Mouse (Mus musculus) forebrain, embryonic 12.5 days (tissue): ENCODE measurements around the gene Cyfip2. TPM values are rescaled to one million over a fixed set of nuclear protein-coding genes. Genes with fewer than 3 reads are reported as not detected.

Source experiments
- ATAC-seq: fragments of 200-750 bp; cut with Nextera tagmentation; 2 replicates; pipeline ENCODE4 v1.8.0; 2017; ENCODE audit warnings: moderate TSS enrichment; ENCODE audit not compliant: low FRiP score
- H3K27ac ChIP-seq: fragments of 300-500 bp; sonication (generic); 2 replicates; pipeline ENCODE4 v1.5.1; 2016; ENCODE audit warnings: mild to moderate bottlenecking
- H3K27me3 ChIP-seq: fragments of 300-500 bp; sonication (generic); 2 replicates; pipeline ENCODE4 v1.6.1; 2016; ENCODE audit warnings: mild to moderate bottlenecking
- H3K36me3 ChIP-seq: fragments of 300-500 bp; sonication (generic); replicated peaks from 2 replicates; pipeline ENCODE4 v1.6.1; 2016; ENCODE audit warnings: mild to moderate bottlenecking
- H3K4me1 ChIP-seq: fragments of 300-500 bp; sonication (generic); 2 replicates; pipeline ENCODE4 v1.6.1; 2016
- H3K4me2 ChIP-seq: fragments of 300-500 bp; sonication (generic); 2 replicates; pipeline ENCODE4 v1.6.1; 2016; ENCODE audit warnings: mild to moderate bottlenecking, moderate library complexity
- H3K4me3 ChIP-seq: fragments of 300-500 bp; sonication (generic); replicated peaks from 2 replicates; pipeline ENCODE4 v1.5.1; 2016; ENCODE audit warnings: mild to moderate bottlenecking
- H3K9ac ChIP-seq: fragments of 300-500 bp; sonication (generic); 2 replicates; pipeline ENCODE4 v1.6.1; 2016; ENCODE audit warnings: mild to moderate bottlenecking
- H3K9me3 ChIP-seq: fragments of 300-500 bp; sonication (generic); 2 replicates; pipeline ENCODE4 v1.6.1; 2016
- WGBS: fragments of 180-500 bp; shearing (Covaris S2); methylation state at CpG from one replicate; pipeline ENCODE4 v1.1.7; 2016; 5-methylcytosine and 5-hydroxymethylcytosine counted together
- polyA plus RNA-seq: library from polyadenylated mRNA; unstranded; fragments of >200 nt; fragmentation: Nextera tagmentation; extraction: Ambion mirVana; gene quantifications from 2 replicates; pipeline ENCODE4 v1.2.1, GENCODE M21; 2016

Gene Cyfip2
- polyA plus RNA-seq, 1 experiment from 2014 or later: 55.7 TPM

- Histone ChIP-seq H3K27ac (no peak overlapping the region), H3K36me3 (peaks cover 60% of the 10 kb centered on the region), H3K9me3 (no peaks in the 10 kb centered on the region), H3K4me3 (no peak overlapping the region), H3K4me1 (peaks cover 12% of the 10 kb centered on the region; the same call in 1 of the 2 replicates), H3K4me2 (no peak overlapping the region), H3K9ac (no peak overlapping the region), H3K27me3 (no peaks in the 10 kb centered on the region)
- WGBS: 75% methylated on average over 6 of the region's 6 CpGs
- no peak for ATAC-seq
Observed at GRCm38 (mm10) chr11:46286803-46287202, 25.9 kb downstream of the Cyfip2 start.

- no peak overlapping the region for H3K9ac ChIP-seq
- H3K27ac ChIP-seq: no peak overlapping the region
- WGBS: 94% methylated on average over 6 of the region's 6 CpGs
- H3K36me3 ChIP-seq: peaks cover 78% of the 10 kb centered on the region
- no peaks in the 10 kb centered on the region for H3K27me3 ChIP-seq
- ATAC-seq: no peak
- H3K4me2 ChIP-seq: no peak overlapping the region
- H3K4me3 ChIP-seq: no peak overlapping the region
- H3K9me3 ChIP-seq: no peaks in the 10 kb centered on the region
- H3K4me1 ChIP-seq: 0 out of 2 replicates have a peak, but pooled peaks cover 3% of the 10 kb centered on the region
Observed at GRCm38 (mm10) chr11:46283800-46284199, 28.9 kb downstream of the Cyfip2 start.

- Histone ChIP-seq H3K4me3 (no peak overlapping the region), H3K4me1 (0 out of 2 replicates have a peak, but pooled peaks cover 3% of the 10 kb centered on the region), H3K36me3 (peaks cover 77% of the 10 kb centered on the region), H3K27ac (no peak overlapping the region), H3K4me2 (no peak overlapping the region), H3K27me3 (no peaks in the 10 kb centered on the region), H3K9ac (no peak overlapping the region), H3K9me3 (no peaks in the 10 kb centered on the region)
- ATAC-seq: no peak
- WGBS: 97% methylated on average over 5 of the region's 5 CpGs
Observed at GRCm38 (mm10) chr11:46282612-46283011, 30.0 kb downstream of the Cyfip2 start.

- no peak for ATAC-seq
- no peak overlapping the region for H3K9ac ChIP-seq
- H3K27ac ChIP-seq: no peak overlapping the region
- H3K4me1 ChIP-seq: no peaks in the 10 kb centered on the region
- peaks cover 84% of the 10 kb centered on the region for H3K36me3 ChIP-seq
- no peak overlapping the region for H3K4me2 ChIP-seq
- WGBS: 92% methylated on average over 12 of the region's 12 CpGs
- H3K9me3 ChIP-seq: no peaks in the 10 kb centered on the region
- no peak overlapping the region for H3K4me3 ChIP-seq
- no peaks in the 10 kb centered on the region for H3K27me3 ChIP-seq
Observed at GRCm38 (mm10) chr11:46278709-46279108, 34.0 kb downstream of the Cyfip2 start.

GRCm38 (mm10) chr11:46278140-46278539, 34.5 kb downstream of the Cyfip2 start:
- H3K27ac ChIP-seq: no peak overlapping the region
- WGBS: 80% methylated on average over 5 of the region's 5 CpGs
- H3K4me3 ChIP-seq: no peak overlapping the region
- no peak overlapping the region for H3K9ac ChIP-seq
- peaks cover 83% of the 10 kb centered on the region for H3K36me3 ChIP-seq
- H3K4me2 ChIP-seq: no peak overlapping the region
- no peaks in the 10 kb centered on the region for H3K4me1 ChIP-seq
- H3K27me3 ChIP-seq: no peaks in the 10 kb centered on the region
- ATAC-seq: no peak
- H3K9me3 ChIP-seq: no peaks in the 10 kb centered on the region

GRCm38 (mm10) chr11:46276778-46277177, 35.9 kb downstream of the Cyfip2 start:
- Histone ChIP-seq H3K4me1 (no peaks in the 10 kb centered on the region), H3K27me3 (no peaks in the 10 kb centered on the region), H3K9ac (no peak overlapping the region), H3K4me3 (no peak overlapping the region), H3K9me3 (no peaks in the 10 kb centered on the region), H3K36me3 (peaks cover 83% of the 10 kb centered on the region), H3K4me2 (no peak overlapping the region), H3K27ac (no peak overlapping the region)
- WGBS: 47% methylated on average over 5 of the region's 5 CpGs
- no peak for ATAC-seq

- ATAC-seq: no peak
- no peaks in the 10 kb centered on the region for H3K4me1 ChIP-seq
- H3K36me3 ChIP-seq: peaks cover 78% of the 10 kb centered on the region
- H3K4me3 ChIP-seq: no peak overlapping the region
- no peak overlapping the region for H3K4me2 ChIP-seq
- H3K9me3 ChIP-seq: no peaks in the 10 kb centered on the region
- whole genome bisulfite sequencing: 91% methylated on average over 8 of the region's 8 CpGs
- no peak overlapping the region for H3K9ac ChIP-seq
- no peaks in the 10 kb centered on the region for H3K27me3 ChIP-seq
- H3K27ac ChIP-seq: no peak overlapping the region
Observed at GRCm38 (mm10) chr11:46276168-46276567, 36.5 kb downstream of the Cyfip2 start.

- Histone ChIP-seq H3K36me3 (peaks cover 76% of the 10 kb centered on the region), H3K4me3 (no peak overlapping the region), H3K9ac (no peak overlapping the region), H3K4me2 (no peak overlapping the region), H3K4me1 (no peaks in the 10 kb centered on the region), H3K9me3 (no peaks in the 10 kb centered on the region), H3K27ac (no peak overlapping the region), H3K27me3 (no peaks in the 10 kb centered on the region)
- peak; percentile 81 for ATAC-seq
- 13% methylated on average over 6 of the region's 6 CpGs for WGBS
Observed at GRCm38 (mm10) chr11:46275302-46275701, 37.4 kb downstream of the Cyfip2 start.

- no peak overlapping the region for H3K4me3 ChIP-seq
- H3K9me3 ChIP-seq: no peaks in the 10 kb centered on the region
- ATAC-seq: no peak
- H3K4me2 ChIP-seq: no peak overlapping the region
- H3K9ac ChIP-seq: no peak overlapping the region
- H3K27ac ChIP-seq: no peak overlapping the region
- peaks cover 75% of the 10 kb centered on the region for H3K36me3 ChIP-seq
- 98% methylated on average over 3 of the region's 3 CpGs for WGBS
- H3K4me1 ChIP-seq: no peaks in the 10 kb centered on the region
- no peaks in the 10 kb centered on the region for H3K27me3 ChIP-seq
Observed at GRCm38 (mm10) chr11:46273969-46274368, 38.7 kb downstream of the Cyfip2 start.

GRCm38 (mm10) chr11:46272058-46272681, 40.5 kb downstream of the Cyfip2 start:
- H3K36me3 ChIP-seq: peaks cover 69% of the 10 kb centered on the region
- no peaks in the 10 kb centered on the region for H3K4me1 ChIP-seq
- no peak overlapping the region for H3K27ac ChIP-seq
- no peak for ATAC-seq
- WGBS: 71% methylated on average over 8 of the region's 8 CpGs
- H3K9ac ChIP-seq: no peak overlapping the region
- no peaks in the 10 kb centered on the region for H3K27me3 ChIP-seq
- H3K4me2 ChIP-seq: no peak overlapping the region
- no peaks in the 10 kb centered on the region for H3K9me3 ChIP-seq
- no peak overlapping the region for H3K4me3 ChIP-seq

GRCm38 (mm10) chr11:46269893-46270292, 42.8 kb downstream of the Cyfip2 start:
- H3K36me3 ChIP-seq: peaks cover 80% of the 10 kb centered on the region

GRCm38 (mm10) chr11:46269391-46269790, 43.3 kb downstream of the Cyfip2 start:
- H3K4me3 ChIP-seq: no peak overlapping the region
- H3K27me3 ChIP-seq: no peaks in the 10 kb centered on the region
- no peak overlapping the region for H3K27ac ChIP-seq
- no peaks in the 10 kb centered on the region for H3K4me1 ChIP-seq
- H3K9me3 ChIP-seq: no peaks in the 10 kb centered on the region
- no peak for ATAC-seq
- no peak overlapping the region for H3K4me2 ChIP-seq
- H3K9ac ChIP-seq: no peak overlapping the region
- H3K36me3 ChIP-seq: peaks cover 80% of the 10 kb centered on the region
- WGBS: 82% methylated on average over 9 of the region's 9 CpGs

More at GRCm38 (mm10) chr11:46269893-46270292, 42.8 kb downstream of the Cyfip2 start:
- 67% methylated on average over 3 of the region's 3 CpGs for WGBS
- Histone ChIP-seq H3K9ac (no peak overlapping the region), H3K4me3 (no peak overlapping the region), H3K27ac (no peak overlapping the region), H3K4me2 (no peak overlapping the region), H3K27me3 (no peaks in the 10 kb centered on the region), H3K4me1 (no peaks in the 10 kb centered on the region), H3K9me3 (no peaks in the 10 kb centered on the region)
- 0 out of 2 replicates have a peak, but pooled peaks have one; percentile 15 for ATAC-seq

- Histone ChIP-seq H3K27me3 (no peaks in the 10 kb centered on the region), H3K9me3 (no peaks in the 10 kb centered on the region), H3K4me1 (no peaks in the 10 kb centered on the region), H3K4me3 (no peak overlapping the region), H3K4me2 (no peak overlapping the region), H3K27ac (no peak overlapping the region), H3K9ac (no peak overlapping the region), H3K36me3 (peaks cover 79% of the 10 kb centered on the region)
- 28% methylated on average over 7 of the region's 7 CpGs for WGBS
- ATAC-seq: peak; percentile 54; the same call in 1 of the 2 replicates
Observed at GRCm38 (mm10) chr11:46268991-46269390, 43.7 kb downstream of the Cyfip2 start.
